Mouse (Mus musculus) forebrain, embryonic 10.5 days (tissue): ENCODE results near the gene Radil. TPM values are rescaled to one million over a fixed set of nuclear protein-coding genes. Genes with fewer than 3 reads are reported as not detected.

Experiments
- DNase-seq: peaks from one replicate; pipeline ENCODE4 v3.0.0-alpha.2; 2017; ENCODE audit warnings: low spot score; ENCODE audit errors: extremely low spot score
- H3K27ac ChIP-seq: fragments of 300-500 bp; sonication (generic); 2 replicates; pipeline ENCODE4 v1.5.1; 2016; ENCODE audit warnings: mild to moderate bottlenecking
- H3K27me3 ChIP-seq: fragments of 300-500 bp; sonication (generic); 2 replicates; pipeline ENCODE4 v1.6.1; 2016; ENCODE audit warnings: mild to moderate bottlenecking; ENCODE audit not compliant: poor library complexity, severe bottlenecking
- H3K36me3 ChIP-seq: fragments of 300-500 bp; sonication (generic); replicated peaks from 2 replicates; pipeline ENCODE4 v1.6.1; 2016; ENCODE audit warnings: mild to moderate bottlenecking, moderate library complexity
- H3K4me1 ChIP-seq: fragments of 300-500 bp; sonication (generic); 2 replicates; pipeline ENCODE4 v1.6.1; 2016
- H3K4me3 ChIP-seq: fragments of 300-500 bp; sonication (generic); 2 replicates; pipeline ENCODE4 v1.5.1; 2016; ENCODE audit warnings: mild to moderate bottlenecking, moderate library complexity
- H3K9me3 ChIP-seq: fragments of 300-500 bp; sonication (generic); 2 replicates; pipeline ENCODE4 v1.6.1; 2016; ENCODE audit warnings: mild to moderate bottlenecking, moderate library complexity
- WGBS: fragments of 180-500 bp; shearing (Covaris S2); methylation state at CpG from one replicate; pipeline ENCODE4 v1.1.7; 2016; 5-methylcytosine and 5-hydroxymethylcytosine counted together
- polyA plus RNA-seq: library from polyadenylated mRNA; unstranded; fragments of >200 nt; fragmentation: Nextera tagmentation; extraction: Ambion mirVana; gene quantifications from 2 replicates; pipeline ENCODE4 v1.2.1, GENCODE M21; 2016

The Radil gene
- polyA plus RNA-seq, 1 experiment from 2014 or later = 2.8 TPM

DNA sequence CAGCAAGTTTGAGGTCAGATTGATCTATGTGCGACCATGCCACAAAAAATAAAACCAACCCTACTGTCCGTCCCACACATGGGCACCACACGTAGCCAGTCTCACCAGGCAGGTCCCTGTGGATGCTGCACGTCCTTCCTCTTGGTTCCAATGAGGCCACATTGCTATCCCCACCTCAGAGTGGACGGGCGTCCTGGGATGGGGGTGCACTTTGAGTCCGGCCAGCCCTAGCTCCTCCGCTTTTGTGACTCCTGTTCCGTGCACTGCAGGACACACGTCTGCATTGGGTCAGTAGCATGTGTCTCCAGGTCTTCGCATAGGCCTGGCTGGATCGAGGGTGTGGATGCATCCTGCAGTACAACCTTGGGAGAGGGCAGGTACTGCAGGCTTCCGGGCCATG is 82.5 kb downstream of the Radil start:
- WGBS = 92% methylated on average over 13 of the region's 13 CpGs
- Histone ChIP-seq H3K27ac (no peak overlapping the region), H3K9me3 (no peaks in the 10 kb centered on the region), H3K36me3 (peaks cover 56% of the 10 kb centered on the region), H3K4me1 (peaks cover 16% of the 10 kb centered on the region), H3K27me3 (no peaks in the 10 kb centered on the region), H3K4me3 (no peak overlapping the region)
- DNase-seq = no peak

DNA sequence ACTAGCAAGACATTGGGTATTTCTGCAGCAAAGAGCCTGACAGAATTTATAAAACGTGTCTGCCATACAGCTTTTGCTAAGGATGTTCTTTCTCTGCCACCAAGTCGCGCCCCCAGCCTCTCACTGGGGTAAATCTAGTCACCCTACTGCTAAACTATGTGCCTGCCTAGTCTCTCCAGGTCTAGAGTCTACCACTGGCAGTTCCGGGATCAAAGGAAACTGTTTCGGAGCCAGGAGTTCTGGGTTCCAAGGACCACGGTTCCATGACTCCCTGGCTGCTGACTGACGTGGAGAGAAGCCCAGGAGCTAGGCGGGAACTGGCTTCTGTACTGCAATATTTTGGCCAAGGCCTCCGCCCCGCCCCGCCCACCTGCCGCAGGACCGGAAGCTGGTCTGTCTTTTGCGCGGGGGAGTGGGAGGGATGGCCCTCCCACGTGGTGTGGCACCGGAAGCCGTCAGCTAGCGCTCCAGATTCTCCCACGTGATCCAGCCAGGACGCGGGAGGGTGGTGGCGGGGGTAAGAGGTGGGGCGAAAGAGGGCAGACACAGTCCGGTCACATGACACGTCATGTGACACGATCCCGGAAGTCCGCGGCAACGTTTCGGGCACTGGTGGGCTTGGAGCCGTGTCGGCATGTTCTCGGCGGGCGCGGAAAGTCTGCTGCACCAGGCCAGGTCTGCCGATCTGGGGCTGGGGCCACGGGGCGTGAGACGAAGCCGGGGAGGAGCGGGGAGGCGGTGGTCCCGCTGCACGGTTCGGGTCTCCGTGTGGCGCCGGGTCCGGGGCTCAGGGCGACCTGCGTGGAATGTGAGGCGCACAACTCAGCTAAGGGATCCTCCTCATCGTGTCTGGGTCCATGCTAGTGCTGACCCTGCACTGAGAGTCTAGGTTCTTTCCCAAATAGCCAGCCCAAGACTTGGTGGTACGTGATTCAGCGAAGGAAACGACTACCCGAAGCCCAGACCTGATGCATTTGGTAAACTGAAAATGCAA is 87.1 kb downstream of the Radil start, which contains the start of gene Ap5z1:
Gene Ap5z1, plus strand, starts transcription at position 484 of the 994 bp plus-strand sequence.
- Histone ChIP-seq H3K27me3 (no peaks in the 10 kb centered on the region), H3K36me3 (peaks cover 48% of the 10 kb centered on the region), H3K27ac (peak within 1 kb of the TSS; percentile 86), H3K4me3 (peak within 1 kb of the TSS; percentile 92), H3K9me3 (no peaks in the 10 kb centered on the region), H3K4me1 (peaks cover 20% of the 10 kb centered on the region)
- 2% methylated on average over 60 of the region's 60 CpGs for WGBS
- DNase-seq = peak; percentile 97

DNA sequence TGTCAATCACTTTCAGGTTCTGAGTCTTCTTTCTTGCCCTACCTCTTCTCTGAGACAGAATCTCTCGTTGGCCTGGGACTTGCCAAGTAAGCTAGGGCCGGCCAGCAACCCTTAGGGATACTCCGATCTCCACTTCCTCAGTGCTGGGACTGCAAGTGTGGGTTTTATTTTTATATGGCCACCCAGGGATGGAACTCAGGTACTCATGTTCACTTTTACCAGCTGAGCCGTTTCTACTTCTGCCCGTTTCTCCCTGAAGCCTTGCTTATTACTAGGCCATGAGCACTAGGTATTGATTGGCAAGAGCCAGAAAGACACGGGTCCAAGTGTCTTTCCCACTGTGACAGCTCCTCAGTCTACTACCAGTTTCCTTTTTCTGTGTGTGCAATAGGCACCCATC is 87.9 kb downstream of the Radil start:
- no peak for DNase-seq
- Histone ChIP-seq H3K36me3 (peaks cover 48% of the 10 kb centered on the region), H3K4me1 (peaks cover 20% of the 10 kb centered on the region), H3K9me3 (no peaks in the 10 kb centered on the region), H3K27ac (peak overlapping the region; percentile 86), H3K4me3 (peak overlapping the region; percentile 92), H3K27me3 (no peaks in the 10 kb centered on the region)
- WGBS = 86% methylated on average over 6 of the region's 6 CpGs

DNA sequence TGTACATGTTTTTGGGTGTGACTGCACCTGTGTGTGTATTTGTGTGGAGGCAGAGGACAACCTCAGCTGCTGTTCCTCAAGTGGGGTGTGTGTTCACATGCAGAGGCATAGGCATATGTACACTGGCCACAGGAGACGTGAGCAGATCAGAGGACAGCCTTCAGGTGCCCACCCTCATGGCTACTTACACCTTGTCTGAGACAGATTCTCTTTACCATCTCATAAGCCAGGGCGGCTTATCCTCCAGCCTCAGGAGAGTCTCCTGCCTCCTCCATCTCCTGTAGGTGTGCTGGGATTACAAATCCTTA is 88.3 kb downstream of the Radil start:
- no peak overlapping the region for H3K27ac ChIP-seq
- no peak for DNase-seq
- no peaks in the 10 kb centered on the region for H3K27me3 ChIP-seq
- peaks cover 20% of the 10 kb centered on the region for H3K4me1 ChIP-seq
- WGBS = 93% methylated on average over 2 of the region's 2 CpGs
- peaks cover 48% of the 10 kb centered on the region for H3K36me3 ChIP-seq
- H3K4me3 ChIP-seq = no peak overlapping the region
- no peaks in the 10 kb centered on the region for H3K9me3 ChIP-seq

DNA sequence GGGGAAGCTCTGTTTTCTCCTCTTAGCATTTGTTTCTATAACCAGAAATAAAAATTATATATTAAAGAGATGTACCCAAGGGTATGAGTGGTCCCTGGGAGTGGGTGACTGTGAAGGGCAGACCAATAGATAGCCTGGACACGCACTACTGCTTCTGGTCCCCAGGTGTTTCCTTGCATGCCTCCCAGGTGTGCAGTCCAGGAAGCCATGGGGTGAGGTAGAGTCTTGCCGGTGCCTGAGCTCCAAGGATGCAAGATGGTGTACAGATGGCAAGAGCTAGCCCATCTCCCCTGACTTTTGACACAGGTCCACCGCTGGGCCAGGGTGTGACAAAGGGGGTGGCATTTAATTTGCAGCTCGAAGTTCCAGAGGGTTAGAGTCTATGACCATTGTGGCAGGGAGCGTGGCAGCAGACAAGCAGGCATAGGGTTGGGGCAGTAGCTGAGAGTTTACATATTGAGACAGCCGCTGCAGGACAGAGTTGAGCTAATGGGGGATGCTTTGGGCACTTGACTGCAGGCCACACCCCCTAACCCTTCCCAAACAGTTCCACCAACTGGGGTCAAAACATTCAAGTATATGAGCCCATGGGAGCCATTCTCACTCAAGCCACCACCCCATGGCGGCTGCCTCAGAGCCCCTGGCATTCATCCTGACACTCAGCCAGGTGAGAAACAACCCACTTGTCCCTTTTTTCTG is 88.8 kb downstream of the Radil start:
- WGBS = 96% methylated on average over 7 of the region's 7 CpGs
- Histone ChIP-seq H3K27me3 (no peaks in the 10 kb centered on the region), H3K9me3 (no peaks in the 10 kb centered on the region), H3K27ac (no peak overlapping the region), H3K4me1 (peaks cover 20% of the 10 kb centered on the region), H3K4me3 (no peak overlapping the region), H3K36me3 (peaks cover 49% of the 10 kb centered on the region)
- no peak for DNase-seq

DNA sequence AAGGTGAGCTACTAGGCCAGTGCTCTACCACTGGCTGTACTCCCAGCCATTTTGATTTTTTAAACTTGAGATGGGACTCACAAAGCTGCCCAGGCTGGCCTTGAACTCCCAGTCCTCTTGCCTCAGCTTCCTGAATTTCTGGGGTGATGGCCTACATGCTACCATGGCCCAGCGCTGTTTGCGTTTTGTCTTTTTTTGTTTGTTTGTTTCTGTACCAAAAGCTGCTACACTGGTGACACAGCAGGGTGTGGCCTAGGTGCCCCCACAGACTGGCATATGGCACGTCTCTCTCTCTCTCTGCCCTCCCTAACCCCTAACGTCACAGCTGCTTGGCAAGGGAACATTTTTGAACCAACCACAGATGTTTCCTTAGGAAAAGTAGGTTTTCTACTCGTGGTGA is 91.1 kb downstream of the Radil start:
- Histone ChIP-seq H3K27ac (no peak overlapping the region), H3K27me3 (no peaks in the 10 kb centered on the region), H3K4me1 (peaks cover 21% of the 10 kb centered on the region), H3K9me3 (no peaks in the 10 kb centered on the region), H3K4me3 (no peak overlapping the region), H3K36me3 (peaks cover 67% of the 10 kb centered on the region)
- WGBS = 87% methylated on average over 5 of the region's 5 CpGs
- no peak for DNase-seq

DNA sequence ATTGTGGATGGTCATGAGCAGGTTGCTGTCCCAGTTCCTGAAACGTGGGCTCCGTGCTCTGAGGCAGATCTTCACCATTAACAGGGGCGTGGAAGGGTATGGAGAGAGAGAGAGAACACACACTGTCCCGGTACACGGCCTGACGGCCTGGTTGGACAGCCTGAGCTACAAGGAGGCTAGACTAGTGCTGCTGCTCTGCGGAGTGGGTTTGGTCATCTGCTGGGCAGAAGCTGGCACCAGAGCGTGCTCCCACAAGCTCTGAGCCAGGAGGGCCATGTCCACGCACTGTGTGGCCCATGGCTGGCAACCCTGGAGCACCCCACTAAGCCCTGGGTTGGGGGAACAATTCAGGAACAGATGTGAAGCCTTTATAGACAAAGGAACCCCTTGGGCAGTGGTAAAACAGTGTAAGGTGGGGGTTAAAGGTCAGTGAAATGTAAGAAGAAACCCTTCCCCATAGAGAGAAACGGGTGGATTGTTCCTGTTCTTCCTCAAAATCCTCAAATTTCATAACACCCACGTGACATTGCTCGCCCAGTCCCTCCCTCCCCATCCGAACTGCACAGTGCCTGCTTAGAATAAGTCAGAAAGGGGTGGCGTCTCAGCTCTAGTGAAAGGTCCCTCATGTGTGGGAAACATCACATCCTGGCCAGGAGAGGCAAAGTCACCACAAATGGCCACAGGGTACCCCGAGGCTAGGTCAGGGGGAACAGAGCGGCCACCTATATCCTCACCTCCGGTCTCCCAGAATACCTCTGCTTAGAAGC is 91.9 kb downstream of the Radil start:
- Histone ChIP-seq H3K27ac (no peak overlapping the region), H3K9me3 (no peaks in the 10 kb centered on the region), H3K4me3 (no peak overlapping the region), H3K4me1 (peaks cover 12% of the 10 kb centered on the region), H3K27me3 (no peaks in the 10 kb centered on the region), H3K36me3 (peaks cover 75% of the 10 kb centered on the region)
- no peak for DNase-seq
- 91% methylated on average over 17 of the region's 17 CpGs for WGBS

DNA sequence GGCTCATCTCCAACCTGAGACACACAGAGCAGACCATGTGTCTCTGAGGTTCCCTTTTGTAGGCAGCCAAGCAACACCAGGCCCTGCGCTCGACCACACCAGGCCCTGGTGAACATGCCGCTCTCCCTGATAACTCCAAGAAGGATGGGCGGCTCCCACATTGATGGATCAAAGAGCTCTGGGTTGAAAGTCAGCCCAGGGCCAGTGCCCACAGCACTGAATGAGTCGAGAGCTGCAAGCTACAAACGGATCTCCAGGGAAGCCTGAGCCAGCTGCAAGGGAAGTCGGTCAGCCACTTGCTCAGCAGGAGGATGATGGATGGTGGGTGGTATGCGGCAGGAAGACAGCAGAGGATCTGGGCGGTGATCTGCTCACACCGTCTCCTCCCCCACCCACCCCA is 93.6 kb downstream of the Radil start:
- no peak for DNase-seq
- H3K36me3 ChIP-seq = peaks cover 88% of the 10 kb centered on the region
- 0 out of 2 replicates have a peak, but pooled peaks cover 5% of the 10 kb centered on the region for H3K4me1 ChIP-seq
- no peaks in the 10 kb centered on the region for H3K27me3 ChIP-seq
- no peaks in the 10 kb centered on the region for H3K9me3 ChIP-seq
- no peak overlapping the region for H3K4me3 ChIP-seq
- WGBS = 90% methylated on average over 10 of the region's 10 CpGs
- no peak overlapping the region for H3K27ac ChIP-seq

DNA sequence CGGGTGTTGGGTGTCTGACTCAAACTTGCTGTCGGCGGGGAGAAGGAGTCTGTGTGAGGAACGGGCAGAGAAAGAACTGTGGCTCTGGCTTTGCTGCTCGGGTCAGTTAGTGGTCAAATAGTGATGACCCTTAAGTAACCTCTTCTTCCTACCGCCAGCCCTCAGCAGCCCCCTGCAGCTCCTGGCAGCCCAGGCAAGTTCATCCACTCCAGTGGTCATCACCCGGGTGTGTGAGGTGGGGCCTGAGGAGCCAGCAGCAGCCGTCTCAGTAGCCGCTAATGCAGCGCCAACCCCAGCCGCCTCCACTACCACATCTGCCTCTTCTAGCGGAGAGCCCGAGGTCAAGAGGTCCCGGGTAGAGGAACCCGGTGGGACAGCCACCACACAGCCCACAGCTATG is 94.6 kb downstream of the Radil start:
- DNase-seq = no peak
- Histone ChIP-seq H3K27me3 (no peaks in the 10 kb centered on the region), H3K4me1 (peaks cover 12% of the 10 kb centered on the region), H3K4me3 (no peak overlapping the region), H3K27ac (0 out of 2 replicates have a peak overlapping the region, but pooled peaks have one; percentile 17), H3K36me3 (peaks cover 92% of the 10 kb centered on the region), H3K9me3 (no peaks in the 10 kb centered on the region)
- 88% methylated on average over 15 of the region's 15 CpGs for WGBS

DNA sequence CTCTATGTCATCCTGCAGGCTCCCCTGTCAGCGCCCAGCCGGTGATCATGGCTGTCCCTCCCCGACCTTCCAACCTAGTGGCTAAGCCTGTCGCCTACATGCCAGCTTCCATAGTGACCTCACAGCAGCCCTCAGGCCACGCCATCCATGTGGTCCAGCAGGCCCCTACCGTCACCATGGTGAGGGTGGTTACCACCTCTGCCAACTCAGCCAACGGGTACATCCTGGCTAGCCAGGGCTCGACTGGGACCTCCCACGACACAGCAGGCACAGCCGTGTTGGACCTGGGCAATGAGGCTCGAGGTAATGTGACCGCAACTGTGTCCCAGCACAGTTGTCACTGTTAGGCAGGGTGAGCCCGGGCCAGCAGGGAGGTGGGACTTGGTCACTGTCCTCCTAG is 97.2 kb downstream of the Radil start:
- 93% methylated on average over 13 of the region's 13 CpGs for WGBS
- Histone ChIP-seq H3K4me1 (peaks cover 21% of the 10 kb centered on the region), H3K27ac (no peak overlapping the region), H3K4me3 (no peak overlapping the region), H3K36me3 (peaks cover 98% of the 10 kb centered on the region), H3K9me3 (no peaks in the 10 kb centered on the region), H3K27me3 (no peaks in the 10 kb centered on the region)
- DNase-seq = no peak

DNA sequence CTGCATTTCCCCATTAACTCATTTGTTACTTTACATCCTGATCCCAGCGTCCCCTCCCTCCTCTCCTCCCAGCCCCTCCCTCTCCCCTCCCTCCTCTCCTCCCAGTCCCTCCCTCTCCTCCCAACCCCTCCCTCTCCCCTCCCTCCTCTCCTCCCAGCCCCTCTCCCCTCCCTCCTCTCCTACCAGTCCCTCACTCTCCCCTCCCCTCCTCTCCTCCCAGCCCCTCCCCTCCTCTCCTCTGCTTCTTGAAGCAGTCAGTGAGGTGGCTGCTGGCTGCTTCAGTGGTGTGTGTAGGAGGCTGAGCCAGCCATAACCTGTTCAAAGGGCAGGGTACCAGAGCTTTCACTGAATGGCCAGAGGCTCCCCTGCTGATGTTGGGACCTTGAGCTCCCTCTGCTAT is 99.1 kb downstream of the Radil start:
- WGBS = 27% methylated on average over 1 of the region's 1 CpGs
- no peaks in the 10 kb centered on the region for H3K27me3 ChIP-seq
- H3K9me3 ChIP-seq = no peaks in the 10 kb centered on the region
- peaks cover 40% of the 10 kb centered on the region for H3K4me1 ChIP-seq
- DNase-seq = peak; percentile 68
- 0 out of 2 replicates have a peak overlapping the region, but pooled peaks have one; percentile 17 for H3K27ac ChIP-seq
- no peak overlapping the region for H3K4me3 ChIP-seq
- H3K36me3 ChIP-seq = peaks cover 79% of the 10 kb centered on the region

DNA sequence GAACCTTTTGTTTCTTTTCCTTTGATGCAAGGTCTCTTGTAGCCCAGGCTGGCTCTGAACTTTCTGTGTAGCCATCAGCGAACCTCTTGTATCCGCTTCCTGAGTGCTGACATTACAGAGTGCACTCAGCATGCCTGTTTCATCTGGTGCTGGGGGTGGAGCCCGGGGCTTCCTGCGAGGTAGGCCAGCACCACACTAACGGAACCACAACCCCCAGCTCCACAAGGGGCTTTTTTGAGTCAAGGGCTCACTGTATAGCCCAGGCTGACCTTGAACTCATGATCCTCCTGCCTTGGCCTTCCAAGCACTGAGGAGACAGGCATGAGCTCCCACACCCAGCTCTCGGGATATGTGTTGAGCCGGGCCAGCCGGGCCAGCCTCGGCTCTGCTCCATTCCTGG is 100.1 kb downstream of the Radil start:
- DNase-seq = no peak
- Histone ChIP-seq H3K4me1 (peaks cover 39% of the 10 kb centered on the region), H3K27ac (0 out of 2 replicates have a peak overlapping the region, but pooled peaks have one; percentile 17), H3K4me3 (no peak overlapping the region), H3K27me3 (no peaks in the 10 kb centered on the region), H3K36me3 (peaks cover 70% of the 10 kb centered on the region), H3K9me3 (no peaks in the 10 kb centered on the region)
- WGBS = 88% methylated on average over 9 of the region's 9 CpGs
